Mouse (Mus musculus) kidney, postnatal 25 days (tissue): ENCODE measurements around the gene Tectb.
A peak's percentile ranks its signal among the peaks of the same experiment; 100 is the strongest.

Source experiments
- DNase-seq, 2 experiments: peaks; one replicate each; pipeline ENCODE4 v3.0.0; 2021; ENCODE audit warnings: mixed read lengths in 2 of 2

The Tectb gene

DNA sequence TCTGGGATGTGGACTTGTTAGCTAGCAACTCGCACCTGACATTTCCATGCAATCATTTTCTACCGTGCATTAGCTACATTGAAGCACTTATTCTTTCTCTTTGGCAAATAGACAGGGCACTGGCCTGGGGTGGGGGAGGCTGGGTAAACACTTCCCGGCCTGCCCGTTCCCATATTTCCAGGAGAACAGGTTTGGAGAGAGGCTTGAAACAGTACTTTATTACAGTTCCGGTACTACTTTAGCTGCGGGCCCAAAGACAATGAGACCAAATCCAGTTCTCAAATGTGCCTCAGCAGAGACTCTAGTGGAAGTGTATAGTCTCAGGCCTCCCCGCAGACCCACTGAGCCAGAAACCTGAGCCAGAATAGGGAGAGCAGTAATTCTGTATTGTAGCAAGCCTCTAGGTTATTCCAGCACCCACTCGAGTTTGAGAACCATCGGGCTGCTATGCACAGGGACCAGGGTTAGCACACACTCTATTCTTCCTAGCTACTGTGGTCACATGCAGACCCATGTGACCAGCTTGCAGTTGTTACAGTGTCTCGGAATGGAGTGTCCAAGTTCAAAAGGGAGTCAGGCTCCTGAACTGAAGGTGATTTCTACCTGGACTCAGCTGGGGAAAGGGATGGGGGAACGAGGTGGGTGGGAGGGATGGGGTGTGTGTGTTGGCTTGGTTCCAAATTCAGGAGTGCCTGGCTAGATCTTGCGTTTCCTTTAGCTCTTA lies 33.2 kb downstream of the Tectb start:
- DNase-seq: no peak

GRCm38 (mm10) chr19:55216876-55217275 lies 36.3 kb downstream of the Tectb start:
- no peak for DNase-seq

DNA sequence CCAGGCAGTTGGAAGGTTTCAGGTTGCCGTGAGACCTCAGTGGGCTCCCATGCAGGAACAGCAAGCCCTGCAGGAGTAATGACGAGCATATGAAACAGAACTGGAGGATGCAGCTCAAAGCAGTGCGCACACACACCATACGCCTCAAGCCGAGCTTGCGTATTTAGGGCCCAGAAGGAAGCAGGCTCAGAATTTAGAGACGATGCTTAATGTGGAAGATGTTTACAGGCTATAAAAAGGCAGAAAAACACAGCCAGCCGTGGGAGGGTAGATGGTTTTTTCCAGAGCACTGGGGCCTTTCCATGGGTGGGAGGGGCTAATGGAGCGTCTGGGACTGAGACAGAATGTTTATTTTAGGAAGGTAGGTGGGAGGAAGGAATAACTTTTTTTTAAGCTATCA lies 36.8 kb downstream of the Tectb start:
- peak in 1 of 2 experiments; percentile 27 for DNase-seq

DNA sequence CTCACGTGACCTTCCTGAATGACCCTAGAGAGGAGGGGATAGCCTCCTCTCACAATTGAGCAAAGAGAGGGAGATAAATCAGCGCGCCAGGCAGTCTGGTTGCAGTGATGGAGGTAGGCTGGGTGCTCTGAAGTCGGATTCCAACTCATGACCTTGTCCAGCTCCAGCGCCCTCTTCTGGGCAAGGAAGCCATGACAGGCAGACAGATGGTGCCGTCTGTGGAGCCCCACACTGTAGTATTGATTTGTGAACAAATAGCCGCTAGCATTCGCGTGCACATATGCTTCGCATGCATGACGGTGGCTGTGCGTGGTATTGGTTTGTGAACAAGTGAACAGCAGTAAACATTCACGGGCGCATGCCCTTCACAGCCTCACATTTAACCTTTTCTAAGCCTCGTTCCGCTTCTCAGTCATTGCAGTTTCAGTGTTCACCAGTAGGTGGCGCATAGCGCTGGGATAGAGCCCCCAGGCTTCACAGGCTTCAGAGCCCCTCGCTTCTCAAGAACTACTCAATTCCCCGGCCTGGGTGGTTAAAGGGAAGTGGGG lies 37.7 kb downstream of the Tectb start:
- peak; percentile 81 to 91 for DNase-seq

- no peak for DNase-seq
Observed at GRCm38 (mm10) chr19:55218741-55219221, 38.2 kb downstream of the Tectb start.

- peak; percentile 42 to 74 for DNase-seq
Observed at GRCm38 (mm10) chr19:55219359-55219758, 38.8 kb downstream of the Tectb start.

DNA sequence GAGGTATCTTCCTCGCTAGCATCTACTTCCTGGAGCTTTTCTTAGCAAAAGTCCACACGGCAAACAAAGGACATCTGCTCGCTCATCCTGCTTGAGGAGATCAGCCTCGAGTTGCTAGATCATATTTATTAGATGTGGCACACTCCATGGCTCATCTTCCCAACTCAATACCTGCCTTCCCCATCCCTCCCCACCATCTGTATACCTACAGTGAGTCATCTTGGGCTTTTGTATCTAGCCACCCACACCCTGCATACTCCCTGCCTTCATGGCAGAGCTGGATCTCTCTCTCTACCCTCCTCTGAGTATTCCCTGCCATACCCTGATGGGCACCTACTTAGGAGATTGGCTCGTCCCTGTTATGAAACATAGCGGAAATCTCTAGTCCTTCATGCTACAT lies 40.7 kb downstream of the Tectb start:
- no peak for DNase-seq

- no peak for DNase-seq
Observed at GRCm38 (mm10) chr19:55222268-55222667, 41.7 kb downstream of the Tectb start.

GRCm38 (mm10) chr19:55226621-55227020 lies 46.1 kb downstream of the Tectb start:
- no peak for DNase-seq

DNA sequence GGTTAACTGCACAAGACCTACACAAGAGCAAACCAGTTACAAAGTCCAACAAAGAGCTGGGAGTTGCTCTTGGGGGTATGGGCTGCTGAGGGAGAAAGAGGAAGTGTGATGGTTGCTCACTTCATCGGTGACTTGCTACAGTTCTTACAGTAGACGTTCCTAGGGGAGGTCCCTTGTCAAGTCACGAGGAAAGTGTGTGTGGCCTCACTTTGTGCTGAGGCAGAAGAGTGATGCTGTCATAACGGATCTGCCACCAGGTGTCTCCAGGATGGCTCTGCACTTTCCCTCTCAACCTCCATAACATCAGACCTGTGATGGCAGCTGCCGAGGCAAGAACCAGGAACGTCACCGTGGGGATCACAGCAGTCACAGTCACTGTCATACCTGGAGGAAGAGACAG lies 46.6 kb downstream of the Tectb start:
- no peak for DNase-seq

GRCm38 (mm10) chr19:55231081-55231480 lies 50.5 kb downstream of the Tectb start:
- DNase-seq: no peak

DNA sequence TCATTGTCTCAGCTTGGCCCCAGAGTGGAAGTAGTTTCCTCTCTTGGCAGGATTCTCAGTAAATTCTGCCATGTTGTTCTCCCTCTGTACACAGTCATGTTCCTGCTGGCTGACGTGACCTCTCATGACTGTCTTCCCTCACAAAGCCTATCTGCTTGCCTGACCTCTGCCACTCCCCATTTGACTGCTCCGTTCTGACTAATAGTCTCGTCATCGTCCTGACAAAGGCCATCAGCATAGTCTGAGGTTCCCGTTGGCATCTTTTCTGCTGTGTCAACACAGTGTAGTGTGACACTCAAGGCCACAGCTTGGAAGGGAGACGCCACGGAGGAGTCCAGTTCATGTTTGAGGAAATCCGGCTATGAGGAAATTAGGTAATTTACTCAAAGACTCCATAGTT lies 51.6 kb downstream of the Tectb start:
- peak; percentile 13 to 52 for DNase-seq

DNA sequence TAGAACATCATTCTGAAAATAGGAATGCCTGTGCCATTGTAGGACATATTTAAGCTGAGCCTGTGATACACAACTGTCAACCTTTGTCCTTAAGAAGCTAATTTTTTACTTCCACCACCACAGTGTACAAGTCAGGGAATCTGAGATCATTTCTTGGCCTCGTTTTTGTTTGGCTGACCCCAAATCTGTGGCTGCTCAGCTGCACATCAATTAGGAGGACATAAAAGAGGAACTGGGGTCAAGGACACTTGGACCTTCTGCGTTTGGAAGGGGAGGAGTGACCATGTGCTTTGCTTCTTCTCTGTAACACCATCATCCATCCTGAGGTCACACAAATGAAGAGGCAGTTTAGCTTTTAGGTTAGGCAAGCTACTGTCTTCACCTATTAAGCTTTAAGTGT lies 55.5 kb downstream of the Tectb start:
- peak; percentile 52 to 63 for DNase-seq

- no peak for DNase-seq
Observed at GRCm38 (mm10) chr19:55236564-55236963, 56.0 kb downstream of the Tectb start.

GRCm38 (mm10) chr19:55239766-55240426 lies 59.4 kb downstream of the Tectb start:
- DNase-seq: no peak

DNA sequence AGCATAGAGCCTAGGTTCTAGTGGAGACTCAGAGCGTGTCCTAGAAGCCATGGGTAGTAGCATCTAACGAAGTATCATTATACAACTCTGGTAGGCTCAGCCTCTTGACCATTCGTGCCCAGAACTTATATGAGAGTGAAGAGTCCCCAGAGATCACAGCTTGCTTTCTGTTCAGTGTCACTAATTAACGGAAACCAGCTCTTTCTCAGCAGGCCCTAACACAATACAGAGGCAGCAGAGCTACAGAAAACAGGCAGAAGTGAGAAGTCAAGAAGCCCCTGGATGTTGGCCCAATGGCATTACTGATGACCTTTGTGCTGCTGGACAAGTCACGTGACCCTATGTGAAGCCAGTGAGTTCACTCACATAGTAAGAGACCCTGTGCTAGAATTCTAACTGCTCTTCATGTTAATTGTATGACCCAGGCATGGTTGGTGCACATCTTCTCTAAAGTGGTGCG lies 60.7 kb downstream of the Tectb start, which contains the start of gene Gucy2g:
Gene Gucy2g (minus strand): TSS at position 51 of the 460 bp plus-strand sequence.
- no peak for DNase-seq

GRCm38 (mm10) chr19:55244791-55245231 lies 64.3 kb downstream of the Tectb start:
- DNase-seq: peak; percentile 78 to 88
